Mouse (Mus musculus): ENCODE results near the gene Arhgap32.

DNA sequence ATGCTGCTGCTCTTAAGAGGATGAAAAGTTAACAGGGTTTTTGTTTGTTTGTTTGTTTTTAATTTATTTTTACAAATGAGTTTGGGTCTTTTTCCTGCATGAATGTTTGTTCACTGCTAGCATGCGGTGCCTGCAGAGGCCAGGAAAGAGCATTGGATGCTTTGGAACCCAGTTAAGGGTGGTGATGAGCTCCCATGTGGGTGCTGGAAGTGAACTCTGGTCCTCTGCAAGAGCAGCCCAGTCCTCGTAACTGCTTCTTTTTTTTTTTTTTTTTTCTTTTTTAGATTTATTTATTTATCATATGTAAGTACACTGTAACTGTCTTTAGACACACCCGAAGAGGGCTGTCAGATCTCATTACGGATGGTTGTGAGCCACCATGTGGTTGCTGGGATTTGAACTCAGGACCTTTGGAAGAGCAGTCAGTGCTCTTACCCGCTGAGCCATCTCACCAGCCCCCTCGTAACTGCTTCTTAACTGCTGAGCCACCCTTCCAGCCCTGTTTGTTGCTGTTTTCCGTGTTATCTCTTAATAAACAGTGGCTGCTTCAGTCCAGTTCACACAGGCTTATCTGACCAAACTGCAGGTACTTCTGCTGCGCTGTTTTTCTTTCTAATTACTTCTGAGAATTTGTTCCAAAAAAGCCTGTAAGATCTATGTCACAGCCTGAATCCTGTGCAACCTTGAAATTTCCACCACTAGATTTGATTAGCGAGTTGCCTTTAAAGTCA, 17.3 kb upstream of the Arhgap32 start:
- TF ChIP-seq CTCF (IDR thresholded peaks at IDR 0.05; ENCODE audit: low read depth) (no peak), EP300 (optimal IDR thresholded peaks at IDR 0.05) (no peak)
